Mouse (Mus musculus) urinary bladder, postnatal 36 days (tissue): ENCODE measurements at regions not wholly inside any gene's neighbourhood (a gene's known extent, or its start where the extent isn't known, plus 50 kb on each side); places are given as distances from the start of the nearest gene placed in this dataset.

ENCODE experiments used
- DNase-seq, 2 experiments: peaks; one replicate each; pipeline ENCODE4 v3.0.0; 2022; ENCODE audit warnings: low spot score in 2 of 2, mixed read lengths in 1 of 2

- DNase-seq, result no peak
Measured at GRCm38 (mm10) chr3:147041201-147041600, 189.0 kb downstream of the Ttll7 start.

GRCm38 (mm10) chr3:147042911-147043310 is 190.7 kb downstream of the Ttll7 start:
- DNase-seq, result no peak

GRCm38 (mm10) chr3:147046634-147047033 is 194.5 kb downstream of the Ttll7 start:
- DNase-seq, result peak in 1 of 2 experiments; percentile 11

GRCm38 (mm10) chr3:147054157-147054838 is 202.1 kb downstream of the Ttll7 start:
- no peak for DNase-seq

GRCm38 (mm10) chr3:147057874-147058273 is 205.7 kb downstream of the Ttll7 start:
- no peak for DNase-seq

- DNase-seq, result no peak
Measured at GRCm38 (mm10) chr3:147060659-147061058, 208.5 kb downstream of the Ttll7 start.

GRCm38 (mm10) chr3:147062451-147062850 is 210.3 kb downstream of the Ttll7 start:
- DNase-seq, result no peak

- peak in 1 of 2 experiments; percentile 9 for DNase-seq
Measured at GRCm38 (mm10) chr3:147063578-147064442, 211.6 kb downstream of the Ttll7 start.

GRCm38 (mm10) chr3:147064443-147064868 is 212.3 kb downstream of the Ttll7 start:
- no peak for DNase-seq

- no peak for DNase-seq
Measured at GRCm38 (mm10) chr3:147070972-147071371, 218.8 kb downstream of the Ttll7 start.

GRCm38 (mm10) chr3:147080197-147080596 is 228.0 kb downstream of the Ttll7 start:
- DNase-seq, result no peak

- DNase-seq, result no peak
Measured at GRCm38 (mm10) chr3:147080768-147081448, 228.7 kb downstream of the Ttll7 start.

GRCm38 (mm10) chr3:147081763-147082162 is 229.6 kb downstream of the Ttll7 start:
- no peak for DNase-seq

- DNase-seq, result no peak
Measured at GRCm38 (mm10) chr3:147082255-147082943, 230.2 kb downstream of the Ttll7 start.

GRCm38 (mm10) chr3:147083374-147083773 is 231.2 kb downstream of the Ttll7 start:
- DNase-seq, result no peak

GRCm38 (mm10) chr3:147083823-147084222 is 231.7 kb downstream of the Ttll7 start:
- no peak for DNase-seq

GRCm38 (mm10) chr3:147084624-147085189 is 232.5 kb downstream of the Ttll7 start:
- no peak for DNase-seq

GRCm38 (mm10) chr3:147088171-147088570 is 236.0 kb downstream of the Ttll7 start:
- no peak for DNase-seq

GRCm38 (mm10) chr3:147089716-147090115 is 237.5 kb downstream of the Ttll7 start:
- no peak for DNase-seq

GRCm38 (mm10) chr3:147092188-147093075 is 240.3 kb downstream of the Ttll7 start:
- no peak for DNase-seq

- DNase-seq, result no peak
Measured at GRCm38 (mm10) chr3:147093076-147093380, 240.9 kb downstream of the Ttll7 start.
